Mouse (Mus musculus) ES-Bruce4 (cell line): ENCODE data around the gene Atp8a2.

Experiments
- EP300 ChIP-seq: IDR thresholded peaks from 2 replicates; pipeline ENCODE4 v1.6.1; 2011; ENCODE audit warnings: low read depth, low read length; ENCODE audit not compliant: insufficient read depth
- POLR2A ChIP-seq: IDR thresholded peaks from one replicate; pipeline ENCODE4 v1.8.1; 2011; ENCODE audit warnings: low read length; ENCODE audit not compliant: insufficient read depth

- TF ChIP-seq POLR2A (no peak), EP300 (no peak)
Observed at GRCm38 (mm10) chr14:59866001-59866400, 331.0 kb downstream of the Atp8a2 start.
